Mouse (Mus musculus): ENCODE measurements at regions not wholly inside any gene's neighbourhood (a gene's known extent, or its start where the extent isn't known, plus 50 kb on each side); places are given as distances from the start of the nearest gene placed in this dataset.

GRCm38 (mm10) chr8:23504704-23505103, 1093.5 kb downstream of the Mrps31 start:
- peak; percentile 17 for DNase-seq

DNA sequence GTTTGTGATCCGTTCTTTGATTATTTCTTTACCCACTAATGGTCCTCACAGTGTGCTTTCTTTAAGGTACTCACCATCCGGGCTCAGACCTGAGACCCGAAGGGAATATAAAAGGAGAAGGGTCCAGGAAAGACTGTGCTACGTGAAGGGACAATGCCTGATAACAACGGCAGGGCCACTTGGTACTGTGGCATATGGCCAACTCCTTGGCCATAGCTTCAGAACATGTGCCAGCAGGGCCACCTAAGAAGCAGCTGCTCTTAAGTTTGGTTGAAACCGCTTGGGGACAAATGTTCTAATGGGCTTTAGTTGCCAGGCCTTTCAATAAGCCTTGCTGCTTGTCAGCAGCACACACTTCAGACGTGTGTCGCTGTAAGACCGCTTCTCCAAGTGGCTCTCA, 1094.1 kb downstream of the Mrps31 start:
- no peak for DNase-seq

DNA sequence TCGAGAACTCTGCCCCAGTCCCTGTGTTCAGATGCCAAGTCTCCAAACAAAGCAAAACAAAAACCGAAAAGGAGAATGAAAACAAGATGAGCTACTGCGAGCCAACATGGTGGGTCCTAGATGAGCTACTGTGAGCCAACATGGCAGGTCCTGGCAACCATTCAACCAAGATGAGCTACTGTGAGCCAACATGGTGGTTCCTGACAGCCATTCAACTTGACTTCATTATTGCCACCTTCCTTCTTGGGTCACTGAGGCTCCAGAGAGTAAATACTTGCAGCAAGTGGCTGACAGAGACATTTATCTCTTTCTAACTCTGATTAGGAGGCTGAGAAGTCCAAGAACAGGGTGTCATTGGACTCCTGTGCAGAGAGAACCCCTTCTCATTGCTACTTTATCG, 1094.8 kb downstream of the Mrps31 start:
- DNase-seq = no peak

DNA sequence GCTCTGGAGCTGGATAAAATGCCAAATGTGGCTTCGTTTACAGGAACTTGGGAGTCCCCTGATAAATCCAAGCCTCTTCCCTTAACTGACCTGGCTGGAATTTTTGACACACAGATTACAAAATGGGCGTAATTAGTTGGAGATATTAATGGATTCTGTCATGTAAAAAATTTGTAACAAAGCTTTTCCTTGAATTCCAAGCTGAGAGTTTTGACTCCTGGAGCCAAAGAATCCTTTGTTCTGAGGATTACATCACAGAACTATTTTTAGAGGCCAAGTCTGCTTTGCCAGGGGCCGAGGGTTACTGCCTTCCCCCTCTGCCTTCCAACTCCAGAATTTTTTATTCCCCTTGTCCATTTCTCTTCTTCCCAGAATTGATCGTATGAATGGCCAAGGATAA, 1096.5 kb downstream of the Mrps31 start:
- DNase-seq = no peak

DNA sequence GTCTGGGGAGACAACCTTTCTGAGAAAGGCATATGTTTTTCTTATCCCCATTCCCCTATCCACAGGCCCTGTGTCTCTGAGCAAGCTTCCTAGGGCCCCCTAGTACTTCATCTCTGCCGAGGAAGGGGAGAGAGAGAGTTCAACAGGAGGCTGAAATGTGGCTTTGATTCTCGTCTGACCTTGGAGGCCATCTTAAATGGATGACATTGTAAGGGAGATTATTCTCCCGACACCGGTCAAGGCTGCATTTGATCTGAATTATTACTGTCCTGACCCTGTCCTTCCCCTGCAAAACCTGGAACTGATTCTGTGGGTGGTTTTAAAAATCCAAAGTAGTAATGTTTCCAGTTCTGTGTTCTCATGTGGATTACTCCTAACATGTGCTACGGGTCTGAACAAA, 1098.9 kb downstream of the Mrps31 start:
- no peak for DNase-seq

DNA sequence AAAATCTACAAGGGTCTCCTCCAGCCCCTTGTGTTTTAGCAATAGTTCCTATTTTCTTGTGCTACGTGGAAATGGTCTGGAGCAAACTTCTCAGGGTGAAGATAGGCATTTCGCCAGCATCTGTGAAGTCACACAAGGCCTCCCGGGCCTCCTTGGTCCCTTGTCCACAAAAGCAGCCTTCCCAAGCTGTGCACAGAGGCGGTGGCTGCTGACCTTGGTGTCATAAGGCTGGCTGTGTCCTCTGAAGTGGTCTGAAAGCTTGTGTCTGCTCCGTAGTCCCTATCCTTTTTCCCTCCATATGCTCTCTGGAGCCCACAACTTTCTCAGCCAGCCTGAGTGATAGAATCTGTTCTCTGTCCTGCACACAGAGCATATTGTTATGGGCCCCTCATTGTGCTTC, 1099.4 kb downstream of the Mrps31 start:
- DNase-seq = no peak

- peak; percentile 13 for DNase-seq
Observed at GRCm38 (mm10) chr8:23511264-23511663, 1100.1 kb downstream of the Mrps31 start.

GRCm38 (mm10) chr8:23511792-23512191, 1100.6 kb downstream of the Mrps31 start:
- DNase-seq = no peak

DNA sequence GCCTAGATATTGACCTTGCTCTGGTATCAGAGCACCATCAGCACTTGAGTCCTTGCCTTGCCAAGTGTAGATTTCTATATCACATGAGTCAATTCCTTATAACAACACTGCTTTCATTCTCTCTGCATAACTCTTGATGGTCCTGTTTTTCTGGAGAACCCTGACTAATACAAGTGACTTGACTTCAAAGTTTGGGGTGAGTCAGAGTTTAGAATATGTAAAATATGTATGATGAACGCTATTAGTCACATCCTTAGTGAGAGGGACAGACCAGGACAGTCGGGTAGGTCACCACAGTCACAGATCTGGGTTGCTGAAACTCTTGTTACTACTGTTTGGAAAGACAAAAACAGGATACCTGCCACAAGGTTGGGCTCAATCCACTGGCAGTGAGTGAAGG, 1105.3 kb downstream of the Mrps31 start:
- DNase-seq = no peak

DNA sequence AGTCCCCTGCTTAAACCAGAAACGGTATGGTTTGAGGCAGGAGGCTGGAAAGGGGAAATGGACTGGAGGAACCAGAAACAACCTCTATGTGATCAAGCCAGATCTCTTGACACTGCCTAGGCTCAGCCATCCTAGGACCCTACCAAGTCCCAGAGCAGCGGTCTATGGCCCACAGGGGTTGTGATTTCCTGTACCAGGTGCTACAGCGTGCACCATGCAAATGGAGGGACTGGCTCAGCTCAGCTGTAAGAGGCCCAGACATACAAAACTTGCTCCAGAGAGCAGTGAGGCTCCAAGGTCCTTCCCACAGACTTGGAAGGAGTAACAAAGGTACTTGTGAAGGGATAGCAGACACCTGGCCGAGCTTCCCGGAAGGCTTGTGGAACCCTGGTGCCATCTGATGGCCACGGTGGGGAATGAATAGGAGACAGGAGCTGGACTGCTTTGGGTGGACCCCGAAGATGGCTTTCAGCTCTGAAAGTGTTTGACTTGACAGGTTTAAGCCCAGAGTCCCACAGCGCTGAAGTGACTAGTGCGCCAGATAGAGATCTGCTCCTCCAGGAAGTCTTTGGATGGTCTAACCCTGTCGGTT, 1120.5 kb downstream of the Mrps31 start:
- no peak for DNase-seq

DNA sequence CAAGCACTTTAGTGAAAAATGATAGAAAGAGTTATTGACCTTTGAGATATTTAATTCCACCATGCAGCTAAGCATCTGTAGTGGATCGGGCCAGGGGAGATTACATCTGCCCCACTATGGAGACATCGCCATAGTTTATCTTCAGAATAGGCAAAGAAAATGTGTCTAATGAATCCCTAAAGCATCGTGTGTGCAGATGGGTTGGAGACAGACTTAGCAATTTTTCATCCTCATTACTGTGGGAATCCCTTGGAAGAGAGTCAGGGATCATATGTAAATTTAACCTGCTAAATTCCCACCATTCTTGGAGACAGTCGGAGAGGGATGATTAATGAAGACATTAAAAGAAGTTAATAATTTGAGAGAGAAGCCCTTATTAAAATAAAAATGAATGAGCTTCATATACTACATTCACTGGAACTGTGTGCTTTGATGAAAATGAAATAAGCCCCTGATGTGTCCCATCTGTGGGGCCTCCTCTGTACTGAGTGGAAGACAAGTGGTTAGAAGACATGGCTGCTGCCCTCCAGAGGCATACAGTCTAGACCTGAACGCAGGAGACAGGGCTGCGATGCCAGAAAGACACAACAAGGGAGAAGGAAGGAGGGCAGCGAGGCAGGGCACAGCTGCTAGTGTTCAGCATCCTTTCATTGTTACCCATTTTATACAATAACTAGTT, 1126.7 kb downstream of the Mrps31 start:
- no peak for DNase-seq

DNA sequence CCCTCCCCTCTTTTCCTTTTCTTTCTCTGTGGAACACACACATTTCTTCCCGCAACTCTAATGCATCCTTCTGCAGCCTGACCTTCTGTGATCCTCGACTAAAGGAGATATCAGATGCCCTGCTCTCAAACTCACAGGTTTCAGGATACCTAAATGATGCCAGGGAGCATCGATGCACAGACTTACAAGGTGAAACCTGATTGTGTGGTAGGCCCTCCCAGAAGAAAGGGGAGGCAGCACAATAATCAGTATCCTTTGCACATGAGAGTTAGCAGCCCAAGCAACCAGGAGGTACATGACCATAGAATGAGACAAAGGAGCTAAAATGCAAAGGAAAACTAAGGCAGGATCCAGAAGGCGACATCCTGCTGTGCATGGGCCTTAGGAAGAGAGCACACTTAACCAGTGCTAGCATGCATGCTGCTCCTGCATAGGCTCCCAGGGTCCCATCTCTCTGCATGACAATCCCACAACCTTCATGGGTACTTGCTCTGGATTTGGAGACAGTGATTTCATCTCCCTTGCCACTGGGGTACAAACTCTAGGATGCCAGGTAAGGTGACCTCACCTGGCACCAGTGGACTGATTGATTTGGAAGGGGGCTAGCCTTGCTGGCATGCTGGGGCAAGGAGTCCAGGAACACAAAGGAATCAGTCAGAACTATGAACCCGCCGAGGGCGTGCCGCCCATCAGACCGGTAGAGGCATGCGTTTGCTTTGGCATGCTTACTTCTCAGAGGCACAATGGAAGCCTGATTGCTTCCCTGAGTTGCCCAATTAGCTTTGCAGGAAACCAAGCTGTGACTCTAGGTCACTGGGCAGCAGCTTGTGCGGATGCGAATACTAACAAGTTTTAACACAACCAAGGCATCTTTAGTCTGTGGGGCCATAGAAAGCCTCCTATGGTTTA, 1142.7 kb downstream of the Mrps31 start:
- DNase-seq = no peak

DNA sequence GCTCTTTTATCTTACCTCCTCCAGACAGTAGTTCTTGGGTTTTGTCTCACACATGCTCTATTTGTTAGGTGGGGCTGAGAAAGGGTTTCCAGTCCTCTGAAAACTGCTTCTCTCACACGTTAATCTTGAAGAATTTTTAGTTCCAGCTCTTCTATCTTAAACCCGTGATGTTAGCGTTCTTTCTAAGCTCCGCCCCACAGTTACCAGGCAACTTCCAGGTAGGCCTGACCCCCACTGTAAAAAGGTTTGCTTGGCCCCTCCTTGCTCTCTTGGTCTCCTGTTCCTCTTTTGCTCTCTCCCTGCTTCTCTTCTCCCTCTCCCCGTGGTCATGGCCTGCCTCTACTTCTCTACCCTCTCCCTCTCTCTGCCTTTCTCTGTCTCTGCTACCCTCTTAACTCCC, 1149.7 kb downstream of the Mrps31 start:
- DNase-seq = no peak

- DNase-seq = no peak
Observed at GRCm38 (mm10) chr8:23561683-23562385, 1150.7 kb downstream of the Mrps31 start.

DNA sequence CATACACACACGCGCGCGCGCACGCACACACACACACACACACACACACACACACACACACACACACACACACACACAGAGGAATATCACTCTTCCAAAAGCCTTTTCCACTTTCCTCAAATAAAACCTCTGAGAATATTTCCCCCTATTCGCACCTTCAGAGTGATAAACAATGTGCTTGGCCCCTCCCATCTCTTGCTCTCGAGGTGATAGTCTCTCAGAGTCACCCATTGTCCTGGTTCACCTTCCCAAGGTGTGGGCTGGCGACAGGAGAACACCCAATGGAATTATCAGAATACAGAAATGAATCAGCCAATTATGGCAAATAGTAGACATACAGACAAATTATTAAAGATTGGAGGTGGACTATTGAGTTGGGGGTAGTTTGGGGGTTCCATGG, 1151.3 kb downstream of the Mrps31 start:
- DNase-seq = no peak

GRCm38 (mm10) chr8:23563065-23564020, 1152.2 kb downstream of the Mrps31 start:
- DNase-seq = no peak

DNA sequence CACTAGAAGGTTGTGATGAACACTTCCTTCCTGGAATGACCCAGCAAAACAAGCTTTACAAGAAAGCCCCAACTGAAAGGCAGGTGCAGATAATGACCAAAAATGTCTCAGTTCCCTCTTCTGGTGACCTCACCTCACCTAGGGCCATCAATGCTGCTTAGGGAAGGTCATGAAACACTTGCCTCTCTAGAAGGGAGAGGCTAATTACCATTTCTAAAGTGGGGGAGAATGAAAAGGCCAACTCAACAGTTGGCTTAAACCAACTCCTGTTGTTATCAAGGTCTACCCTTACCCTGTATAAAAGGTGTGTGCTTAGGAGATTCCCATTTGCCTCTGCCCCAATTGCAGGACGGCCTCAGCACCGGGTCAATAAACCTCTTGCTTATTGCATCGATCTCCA, 1156.7 kb downstream of the Mrps31 start:
- DNase-seq = no peak

DNA sequence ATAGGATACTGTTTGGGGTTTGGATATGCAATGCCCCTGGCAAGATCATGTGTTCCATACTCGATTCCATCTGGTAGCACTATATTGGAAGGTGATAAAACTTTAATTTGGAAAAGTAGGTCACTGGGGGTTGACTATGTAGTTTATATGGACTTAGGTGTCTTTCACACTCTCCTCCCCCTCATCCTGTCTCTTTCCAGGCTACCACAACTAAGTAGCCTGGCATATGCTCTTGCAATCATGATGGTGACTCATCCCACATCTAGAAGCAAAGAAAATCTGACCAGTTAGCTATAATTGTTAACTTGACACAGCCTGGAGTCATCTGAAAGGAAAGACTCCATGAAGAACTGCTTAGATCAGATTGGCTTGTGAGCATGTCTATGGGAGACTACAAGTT, 1154.3 kb downstream of the Adam3 start:
- no peak for DNase-seq

DNA sequence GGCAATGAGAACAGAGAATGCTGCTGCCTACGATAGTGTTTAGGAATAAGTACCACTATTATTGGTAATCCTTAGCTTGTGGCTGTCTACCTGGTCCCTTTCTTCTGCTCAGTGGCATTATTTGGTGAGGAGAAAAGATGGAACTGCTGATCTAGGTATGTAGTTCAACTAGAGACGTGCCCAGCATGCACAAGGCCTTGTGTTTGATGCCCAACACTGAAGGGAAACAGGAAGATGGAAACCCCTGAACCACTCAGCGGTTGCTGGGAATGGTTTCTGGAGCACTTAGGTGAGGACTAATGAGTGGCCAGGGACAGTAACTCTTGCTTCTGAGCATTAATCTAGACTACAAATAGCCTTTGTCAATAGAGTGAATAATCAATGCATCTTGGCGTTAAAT, 1145.5 kb downstream of the Adam3 start:
- no peak for DNase-seq

DNA sequence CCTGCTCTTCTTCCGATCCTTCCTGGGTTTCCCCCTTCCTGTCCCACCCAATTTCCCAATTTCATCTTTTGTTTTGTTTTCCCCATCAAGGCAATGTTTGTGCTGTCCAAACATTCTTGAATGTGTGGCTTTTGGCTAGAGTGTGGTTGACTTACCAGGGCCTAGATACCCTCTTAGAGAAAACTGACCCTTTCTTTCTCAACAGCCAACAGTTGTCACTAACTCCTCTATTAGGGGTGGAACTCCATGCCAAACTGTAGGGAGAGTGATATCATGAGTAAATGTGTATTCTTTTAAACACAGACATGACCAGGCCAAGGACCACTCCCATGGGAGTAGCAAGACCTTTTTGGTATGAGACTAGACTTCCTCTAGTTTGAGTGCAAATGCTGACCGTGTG, 1145.0 kb downstream of the Adam3 start:
- no peak for DNase-seq

Measured in gastrocnemius, postnatal 25 days (tissue).